In the genomic region with DNA sequence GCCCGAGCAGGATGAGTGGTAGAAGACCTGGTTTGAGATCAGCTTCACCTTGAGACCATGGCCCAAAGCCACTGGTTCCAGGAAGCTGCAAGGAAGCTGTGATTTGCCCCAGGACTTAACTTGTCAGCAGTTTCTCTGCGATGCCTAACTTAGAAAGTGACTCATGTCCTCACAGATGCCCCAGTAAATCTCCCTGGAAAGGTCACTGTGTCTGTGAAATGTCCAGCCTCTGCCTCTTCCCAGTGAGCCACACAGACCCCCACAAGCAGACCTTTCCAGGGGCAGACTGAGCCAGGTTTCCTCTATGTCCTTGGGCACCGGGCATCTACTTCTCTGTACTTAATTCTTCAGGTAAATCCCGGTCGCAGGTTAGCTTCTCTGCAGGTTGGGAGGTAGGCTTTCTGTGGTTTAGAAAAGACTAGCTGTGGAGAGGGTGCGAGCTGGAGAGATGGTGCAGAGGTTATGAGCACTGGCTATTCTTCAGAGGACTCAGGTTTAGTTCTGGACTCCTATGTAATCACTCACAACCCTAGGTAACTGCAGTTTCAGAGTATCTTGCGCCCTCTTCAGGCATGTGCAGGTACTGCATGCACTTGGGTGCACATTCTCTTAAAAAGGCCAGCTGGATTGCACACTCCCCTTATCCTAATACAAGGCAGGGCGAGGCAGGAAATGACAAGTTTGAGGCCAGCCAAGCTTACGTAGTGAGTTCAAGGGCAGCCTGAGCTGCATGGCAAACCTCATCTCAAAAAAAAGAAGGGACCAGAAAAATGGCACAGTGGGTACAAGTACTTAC, we compare ENCODE assay signal across 10 mouse cellular contexts. TPM values are rescaled to one million over a fixed set of nuclear protein-coding genes. Genes with fewer than 3 reads are reported as not detected.
DNase-seq lines count a peak whose midpoint lies in the region; ATAC-seq and TF ChIP-seq lines count a peak whose summit lies in the region.
"Had no signal": no experiment of that assay in that cellular context is flagged by ENCODE, and none has a peak within 500 bp of the region (broad histone marks: within the 10 kb centered on the region; RNA-seq: fewer than 3 reads in every experiment).

No protein-coding gene starts in this region.

- H3K36me3 ChIP-seq in heart, embryonic 11.5 days (ENCODE audit: control insufficient read depth, insufficient read depth, low read length) = peaks cover 5% of the 10 kb centered on the region
- H3K36me3 ChIP-seq in kidney, embryonic 16.5 days (ENCODE audit: insufficient read depth, low read length) = 0 out of 2 replicates have a peak, but pooled peaks cover 4% of the 10 kb centered on the region
- H3K36me3 ChIP-seq: midbrain, embryonic 13.5 days had no signal

- H3K27me3 ChIP-seq in heart, embryonic 11.5 days (ENCODE audit: control insufficient read depth, insufficient read depth, low read length) = no peaks in the 10 kb centered on the region
- H3K27me3 ChIP-seq in kidney, embryonic 16.5 days (ENCODE audit: insufficient read depth, low read length) = no peaks in the 10 kb centered on the region
- H3K27me3 ChIP-seq: midbrain, embryonic 13.5 days had no signal

- H3K9ac ChIP-seq in heart, embryonic 11.5 days (ENCODE audit: low read depth, low read length) = peak overlapping the region; percentile 43; the same call in 1 of the 2 replicates
- H3K9ac ChIP-seq in kidney, embryonic 16.5 days (replicated peaks; ENCODE audit: low read length) = no peak overlapping the region
- H3K9ac ChIP-seq: midbrain, embryonic 13.5 days had no signal

- no peak for DNase-seq in heart, postnatal 36 days
- peak; percentile 18 for DNase-seq in thymus, postnatal 14 days
- DNase-seq in thymus, postnatal 10 days (ENCODE audit: low spot score in 2 of 2) = no peak
- DNase-seq in testis, postnatal 14 days (ENCODE audit: low spot score) = peak; percentile 36
- DNase-seq in gastrocnemius, postnatal 25 days = no peak
- DNase-seq: gastrocnemius, postnatal 36 days had no signal

- no peaks in the 10 kb centered on the region for H3K9me3 ChIP-seq in heart, embryonic 11.5 days (replicated peaks; ENCODE audit: control insufficient read depth, low read length)
- no peaks in the 10 kb centered on the region for H3K9me3 ChIP-seq in kidney, embryonic 16.5 days (ENCODE audit: low read length)
- H3K9me3 ChIP-seq: midbrain, embryonic 13.5 days had no signal

- H3K27ac ChIP-seq in heart, embryonic 11.5 days (ENCODE audit: low read depth, low read length) = peak overlapping the region; percentile 86
- peak overlapping the region; percentile 70; the same call in 1 of the 2 replicates for H3K27ac ChIP-seq in embryonic fibroblast, embryonic 13.5 days (ENCODE audit: insufficient read depth, low read length)
- H3K27ac ChIP-seq in kidney, embryonic 16.5 days (ENCODE audit: low read length) = no peak overlapping the region
- H3K27ac ChIP-seq: midbrain, embryonic 13.5 days had no signal

- intact Hi-C loops in heart, postnatal 36 days (cut with DNase I) = no loop called here

- WGBS in heart, embryonic 11.5 days (ENCODE audit: insufficient replicate concordance) = 75% methylated on average over 9 of the region's 9 CpGs
- WGBS in kidney, embryonic 16.5 days = 85% methylated on average over 9 of the region's 9 CpGs

- no peak overlapping the region for H3K4me3 ChIP-seq in heart, embryonic 11.5 days (ENCODE audit: low read depth, low read length)
- no peak overlapping the region for H3K4me3 ChIP-seq in embryonic fibroblast, embryonic 13.5 days (ENCODE audit: insufficient read depth, low read length)
- no peak overlapping the region for H3K4me3 ChIP-seq in kidney, embryonic 16.5 days (ENCODE audit: low read length)
- H3K4me3 ChIP-seq: midbrain, embryonic 13.5 days had no signal

- no peak overlapping the region; the same call in 1 of the 2 replicates for H3K4me2 ChIP-seq in heart, embryonic 11.5 days
- no peak overlapping the region for H3K4me2 ChIP-seq in kidney, embryonic 16.5 days (replicated peaks; ENCODE audit: low read depth, low read length)
- H3K4me2 ChIP-seq: midbrain, embryonic 13.5 days had no signal

- peaks cover 19% of the 10 kb centered on the region for H3K4me1 ChIP-seq in heart, embryonic 11.5 days (ENCODE audit: control insufficient read depth, insufficient read depth, low read length)
- peaks cover 15% of the 10 kb centered on the region for H3K4me1 ChIP-seq in embryonic fibroblast, embryonic 13.5 days (ENCODE audit: control insufficient read depth, insufficient read depth, low read length)
- H3K4me1 ChIP-seq in kidney, embryonic 16.5 days (ENCODE audit: insufficient read depth, low read length) = no peaks in the 10 kb centered on the region
- H3K4me1 ChIP-seq: midbrain, embryonic 13.5 days had no signal

- TF ChIP-seq CTCF in embryonic fibroblast, embryonic 13.5 days (IDR thresholded peaks at IDR 0.05; ENCODE audit: borderline replicate concordance, insufficient read depth, low read length) = peak; percentile 36; the same call in 1 of the 2 replicates

- no peak for TF ChIP-seq POLR2A in embryonic fibroblast, embryonic 13.5 days (IDR thresholded peaks at IDR 0.05; ENCODE audit: low read depth, low read length)

- ATAC-seq in heart, embryonic 11.5 days (replicated peaks; ENCODE audit: insufficient number of reproducible peaks, low FRiP score, low TSS enrichment) = no peak
- no peak for ATAC-seq in kidney, embryonic 16.5 days (ENCODE audit: low FRiP score, low TSS enrichment)
- ATAC-seq: midbrain, embryonic 13.5 days had no signal

RNA-seq across cellular contexts. Expression of a gene that starts 16.7 kb away (rescaled TPM):
- 17.8 and 22.5 TPM in 2 replicates for polyA plus RNA-seq in heart, embryonic 11.5 days (2014; fragmentation: Nextera tagmentation; extraction: Ambion mirVana)
- 1 to 10 TPM in 1 of 2 experiments, under 1 TPM in 1; 0.81 to 1.2 TPM for total RNA-seq in heart, postnatal 36 days (2021)
- polyA plus RNA-seq in embryonic fibroblast, embryonic 13.5 days (2011; ENCODE audit: insufficient read length, low read depth, missing spikeins) = 49.9 and 70.2 TPM in 2 replicates
- under 1 TPM in 1 of 2 experiments, not detected in 1; 0.05 TPM for total RNA-seq in gastrocnemius, postnatal 25 days (2021)
- polyA plus RNA-seq in kidney, embryonic 16.5 days (2015; fragmentation: Nextera tagmentation; extraction: Ambion mirVana) = 31.0 and 31.8 TPM in 2 replicates

RNA-seq across cellular contexts. Expression of a gene that starts 27.1 kb away (rescaled TPM):
- polyA plus RNA-seq in heart, embryonic 11.5 days (2014; fragmentation: Nextera tagmentation; extraction: Ambion mirVana) = not detected in 2 replicates
- total RNA-seq in heart, postnatal 36 days (2021) = not detected
- polyA plus RNA-seq in embryonic fibroblast, embryonic 13.5 days (2011; ENCODE audit: insufficient read length, low read depth, missing spikeins) = not detected in 2 replicates
- total RNA-seq in gastrocnemius, postnatal 25 days (2021) = not detected
- polyA plus RNA-seq in kidney, embryonic 16.5 days (2015; fragmentation: Nextera tagmentation; extraction: Ambion mirVana) = not detected in 2 replicates
- total RNA-seq: gastrocnemius, postnatal 36 days had no signal
- polyA plus RNA-seq: midbrain, embryonic 13.5 days had no signal

RNA-seq across cellular contexts. Expression of a gene that starts 45.8 kb away (rescaled TPM):
- polyA plus RNA-seq in heart, embryonic 11.5 days (2014; fragmentation: Nextera tagmentation; extraction: Ambion mirVana) = 6.9 and 7.6 TPM in 2 replicates
- 100 to 1,000 TPM; 105 to 117 TPM for total RNA-seq in heart, postnatal 36 days (2021)
- 21.2 and 22.4 TPM in 2 replicates for polyA plus RNA-seq in embryonic fibroblast, embryonic 13.5 days (2011; ENCODE audit: insufficient read length, low read depth, missing spikeins)
- 10 to 100 TPM; 92.1 to 97.0 TPM for total RNA-seq in gastrocnemius, postnatal 25 days (2021)
- 11.3 and 21.2 TPM in 2 replicates for polyA plus RNA-seq in kidney, embryonic 16.5 days (2015; fragmentation: Nextera tagmentation; extraction: Ambion mirVana)

Comparison
In these comparisons a context has a peak if more than half of its experiments do, and no peak if none do; other contexts are left out.
1. DNase-seq: peak in thymus, postnatal 14 days (single experiment) and testis, postnatal 14 days (single experiment); none in heart, postnatal 36 days (0 of 2), thymus, postnatal 10 days (0 of 2) and gastrocnemius, postnatal 25 days (single experiment).